Mouse (Mus musculus) limb, embryonic 11.5 days (tissue): ENCODE results near the gene Sipa1l2. TPM values are rescaled to one million over a fixed set of nuclear protein-coding genes. Genes with fewer than 3 reads are reported as not detected.

ENCODE experiments used
- ATAC-seq: fragments of 200-750 bp; cut with Nextera tagmentation; 2 replicates; pipeline ENCODE4 v1.8.0; 2017; ENCODE audit warnings: low read depth; ENCODE audit not compliant: insufficient number of reproducible peaks, low FRiP score, low TSS enrichment
- DNase-seq: peaks from one replicate; pipeline ENCODE4 v3.0.0-alpha.2; 2015; ENCODE audit warnings: low spot score
- H3K27ac ChIP-seq: fragments of 300-500 bp; sonication (generic); replicated peaks from 2 replicates; pipeline ENCODE4 v1.5.1; 2014; ENCODE audit warnings: low read depth, mild to moderate bottlenecking, low read length
- H3K27me3 ChIP-seq: fragments of 300-500 bp; sonication (generic); 2 replicates; pipeline ENCODE4 v1.6.1; 2014; ENCODE audit warnings: mild to moderate bottlenecking, low read length, mixed read lengths; ENCODE audit not compliant: control insufficient read depth, insufficient read depth
- H3K36me3 ChIP-seq: fragments of 300-500 bp; sonication (generic); 2 replicates; pipeline ENCODE4 v1.6.1; 2014; ENCODE audit warnings: mild to moderate bottlenecking, low read length, moderate library complexity, mixed read lengths; ENCODE audit not compliant: control insufficient read depth, insufficient read depth
- H3K4me1 ChIP-seq: fragments of 300-500 bp; sonication (generic); 2 replicates; pipeline ENCODE4 v1.6.1; 2014; ENCODE audit warnings: low read length, mixed read lengths; ENCODE audit not compliant: control insufficient read depth, insufficient read depth
- H3K4me2 ChIP-seq: fragments of 300-500 bp; sonication (generic); 2 replicates; pipeline ENCODE4 v1.6.1; 2014; ENCODE audit warnings: low read depth, mild to moderate bottlenecking, moderate library complexity; ENCODE audit not compliant: severe bottlenecking
- H3K4me3 ChIP-seq: fragments of 300-500 bp; sonication (generic); 2 replicates; pipeline ENCODE4 v1.5.1; 2014; ENCODE audit warnings: low read depth, low read length
- H3K9ac ChIP-seq: fragments of 300-500 bp; sonication (generic); 2 replicates; pipeline ENCODE4 v1.6.1; 2014; ENCODE audit warnings: mild to moderate bottlenecking, low read length
- H3K9me3 ChIP-seq: fragments of 300-500 bp; sonication (generic); 2 replicates; pipeline ENCODE4 v1.6.1; 2016; ENCODE audit warnings: low read length; ENCODE audit not compliant: control insufficient read depth
- WGBS: fragments of 180-500 bp; shearing (Covaris S2); extraction: QIAGEN DNeasy Blood & Tissue Kit; methylation state at CpG from one replicate; pipeline ENCODE4 v1.1.7; 2014; 5-methylcytosine and 5-hydroxymethylcytosine counted together
- polyA plus RNA-seq: library from polyadenylated mRNA; unstranded; fragments of >200 nt; fragmentation: Nextera tagmentation; extraction: Ambion mirVana; gene quantifications from 2 replicates; pipeline ENCODE4 v1.2.1, GENCODE M21; 2014

Sipa1l2 gene
- polyA plus RNA-seq, 1 experiment from 2014 or later = 8.5 TPM

DNA sequence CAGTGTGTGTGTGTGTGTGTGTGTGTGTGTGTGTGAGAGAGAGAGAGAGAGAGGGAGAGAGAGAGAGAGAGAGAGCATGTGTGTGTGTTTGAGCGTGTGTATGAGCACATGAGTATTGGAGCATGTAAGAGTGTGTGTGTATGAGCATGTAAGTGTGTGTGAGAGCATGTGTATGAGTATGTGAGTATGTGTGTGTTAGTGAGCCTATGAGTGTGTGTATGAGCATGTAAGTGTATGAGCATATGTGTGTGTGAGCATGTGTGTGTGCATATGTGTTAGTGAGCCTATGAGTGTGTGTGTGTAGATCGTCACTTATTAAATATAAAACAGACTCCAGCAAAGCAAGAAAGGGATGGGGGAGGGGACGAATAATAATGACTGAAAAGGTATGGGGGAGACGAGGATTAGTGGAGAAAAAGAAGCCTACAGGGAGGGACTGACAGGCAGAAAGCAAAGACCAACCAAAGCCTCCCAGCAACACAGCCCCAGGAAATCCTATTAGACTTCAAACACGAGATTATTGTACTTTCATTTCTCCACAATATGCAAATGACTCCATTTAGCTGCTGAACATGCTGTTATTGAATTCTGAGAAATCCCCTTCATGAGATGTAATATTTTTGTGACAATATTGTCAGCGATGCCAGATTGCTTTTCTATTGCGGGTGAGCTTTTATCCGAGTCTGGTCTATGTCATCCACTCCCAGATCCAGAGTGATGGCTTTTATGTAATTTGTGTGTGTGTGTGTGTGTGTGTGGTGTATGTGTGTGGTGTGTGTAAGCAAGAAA lies 193.8 kb downstream of the Sipa1l2 start:
- DNase-seq (no peak), ATAC-seq (no peak)
- 65% methylated on average over 8 of the region's 8 CpGs for whole genome bisulfite sequencing
- Histone ChIP-seq H3K4me2 (no peak overlapping the region), H3K4me3 (no peak overlapping the region), H3K9me3 (no peaks in the 10 kb centered on the region), H3K27ac (no peak overlapping the region), H3K4me1 (no peaks in the 10 kb centered on the region), H3K36me3 (no peaks in the 10 kb centered on the region), H3K27me3 (no peaks in the 10 kb centered on the region), H3K9ac (no peak overlapping the region)

DNA sequence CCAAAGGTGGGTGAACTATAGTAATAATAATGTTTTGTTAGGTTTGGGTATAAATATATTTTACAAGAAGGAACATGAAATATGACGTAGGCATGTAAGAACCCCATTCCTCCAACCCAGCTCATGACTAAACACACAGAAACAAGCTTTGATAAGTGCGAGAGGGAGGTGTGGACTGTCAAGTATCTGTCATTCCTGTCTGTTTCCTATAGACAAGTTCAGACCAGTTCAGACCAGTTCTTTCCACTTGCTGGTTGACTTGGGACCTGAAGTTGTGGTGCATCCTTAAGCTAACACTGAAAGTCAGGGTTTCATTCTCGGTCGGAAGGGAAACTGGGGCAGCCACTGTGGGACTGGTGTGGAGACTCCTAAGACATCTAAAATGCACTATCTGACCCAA lies 197.0 kb downstream of the Sipa1l2 start:
- Histone ChIP-seq H3K9me3 (no peaks in the 10 kb centered on the region), H3K27me3 (no peaks in the 10 kb centered on the region), H3K27ac (no peak overlapping the region), H3K4me3 (no peak overlapping the region), H3K4me1 (peaks cover 16% of the 10 kb centered on the region), H3K9ac (no peak overlapping the region), H3K4me2 (no peak overlapping the region), H3K36me3 (no peaks in the 10 kb centered on the region)
- 91% methylated on average over 4 of the region's 4 CpGs for WGBS
- ATAC-seq = no peak
- DNase-seq = no peak

DNA sequence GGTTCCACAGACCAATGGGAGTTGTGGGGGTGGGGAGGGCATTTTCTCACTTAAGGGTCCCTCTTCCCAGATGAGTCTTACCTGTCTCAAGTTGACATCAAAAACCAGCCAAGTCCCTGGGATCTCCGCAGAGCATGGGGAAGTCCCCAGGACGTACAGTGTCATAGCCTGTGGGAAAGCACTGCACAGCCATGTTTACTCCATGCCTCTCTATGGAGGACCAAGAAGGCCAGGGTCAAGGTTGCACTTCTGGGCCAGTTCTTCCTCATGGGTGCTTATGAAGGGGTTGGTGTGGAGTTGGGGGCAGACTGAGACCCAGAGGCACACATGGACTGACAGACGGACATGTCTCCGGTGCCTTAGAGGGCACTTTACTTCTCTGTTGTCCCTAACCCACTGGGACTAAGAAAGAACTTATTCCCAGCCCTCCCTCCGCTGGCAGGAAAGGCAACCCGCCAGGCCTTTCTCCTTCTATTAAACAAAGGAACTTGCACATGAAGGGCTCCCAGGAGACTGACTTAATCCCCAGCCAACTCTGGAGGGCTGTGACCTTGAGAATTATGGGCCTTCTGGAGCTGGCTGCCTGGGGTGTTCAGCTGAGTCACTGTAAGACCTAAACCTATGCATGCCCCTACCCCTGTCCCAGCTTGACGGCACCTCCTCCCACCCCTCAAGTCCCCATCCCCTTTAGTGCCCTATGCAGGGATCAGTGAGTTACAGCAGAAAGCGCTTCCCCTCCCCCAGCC lies 199.9 kb downstream of the Sipa1l2 start:
- Histone ChIP-seq H3K9me3 (no peaks in the 10 kb centered on the region), H3K9ac (peak overlapping the region; percentile 7; the same call in 1 of the 2 replicates), H3K4me3 (no peak overlapping the region), H3K4me1 (peaks cover 16% of the 10 kb centered on the region), H3K36me3 (no peaks in the 10 kb centered on the region), H3K27ac (peak overlapping the region; percentile 42; the same call in 1 of the 2 replicates), H3K27me3 (no peaks in the 10 kb centered on the region), H3K4me2 (no peak overlapping the region)
- ATAC-seq = peak; percentile 60; the same call in 1 of the 2 replicates
- DNase-seq = peak; percentile 55
- WGBS = 48% methylated on average over 8 of the region's 8 CpGs

DNA sequence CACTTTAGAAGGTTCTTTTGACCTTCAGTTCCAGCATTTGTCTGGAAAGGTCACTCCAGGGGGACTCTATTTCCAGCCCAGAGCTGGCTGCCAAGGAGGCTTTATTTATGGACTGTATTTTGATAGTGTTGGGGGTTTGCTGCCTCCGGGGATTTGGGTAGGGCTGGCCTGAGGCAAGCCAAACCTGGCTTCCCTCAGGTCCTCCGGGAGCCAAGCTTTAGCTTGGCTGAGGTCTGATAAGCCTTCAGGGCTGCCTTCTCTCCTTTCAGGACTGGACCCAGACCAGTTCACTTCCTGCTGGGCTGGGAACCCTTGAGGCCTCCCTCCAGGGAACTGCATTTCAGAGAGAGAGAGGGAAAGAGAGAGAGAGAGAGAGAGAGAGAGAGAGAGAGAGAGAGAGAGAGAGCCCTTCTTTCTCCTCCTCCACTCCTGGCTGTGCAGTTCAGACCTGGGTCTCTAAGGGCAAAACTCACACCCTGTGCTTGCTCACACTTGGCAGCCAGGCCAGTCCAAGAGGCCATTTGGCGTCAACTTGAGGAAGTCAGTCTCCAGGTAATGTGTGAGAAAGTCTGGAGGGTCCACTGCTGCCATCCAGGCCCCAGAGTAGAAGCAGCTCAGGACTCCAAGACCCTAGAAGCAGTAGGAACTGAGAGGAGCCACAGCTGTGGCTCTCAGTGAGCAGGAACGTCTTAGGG lies 201.1 kb downstream of the Sipa1l2 start:
- Histone ChIP-seq H3K27ac (no peak overlapping the region), H3K9ac (no peak overlapping the region), H3K27me3 (no peaks in the 10 kb centered on the region), H3K4me1 (peaks cover 16% of the 10 kb centered on the region), H3K4me2 (no peak overlapping the region), H3K36me3 (no peaks in the 10 kb centered on the region), H3K9me3 (no peaks in the 10 kb centered on the region), H3K4me3 (no peak overlapping the region)
- ATAC-seq (no peak), DNase-seq (no peak)
- WGBS = 53% methylated on average over 4 of the region's 4 CpGs

Other genes with a start within 250 kb of the Sipa1l2 start
- 7.0 and 7.6 TPM in 2 replicates for gene Map10, start 100.0 kb upstream of the Sipa1l2 start, polyA plus RNA-seq
- 17.3 and 22.0 TPM in 2 replicates for gene Ntpcr, start 160.2 kb upstream of the Sipa1l2 start, polyA plus RNA-seq